Mouse (Mus musculus) liver, embryonic 11.5 days (tissue): ENCODE measurements around the gene Chkb. TPM values are rescaled to one million over a fixed set of nuclear protein-coding genes. Genes with fewer than 3 reads are reported as not detected.

ENCODE experiments used
- ATAC-seq: fragments of 200-750 bp; cut with Nextera tagmentation; replicated peaks from 2 replicates; pipeline ENCODE4 v1.8.0; 2017; ENCODE audit warnings: moderate number of reproducible peaks, mild to moderate bottlenecking, moderate TSS enrichment, moderate library complexity; ENCODE audit not compliant: low FRiP score
- DNase-seq: peaks from one replicate; pipeline ENCODE4 v3.0.0-alpha.2; 2017; ENCODE audit warnings: low spot score
- H3K27ac ChIP-seq: fragments of 300-500 bp; sonication (generic); 2 replicates; pipeline ENCODE4 v1.5.1; 2014; ENCODE audit warnings: mild to moderate bottlenecking, low read depth, low read length, control low read depth
- H3K27me3 ChIP-seq: fragments of 300-500 bp; sonication (generic); replicated peaks from 2 replicates; pipeline ENCODE4 v1.6.1; 2014; ENCODE audit warnings: low read length, mixed read lengths; ENCODE audit not compliant: control insufficient read depth, insufficient read depth
- H3K36me3 ChIP-seq: fragments of 300-500 bp; sonication (generic); 2 replicates; pipeline ENCODE4 v1.6.1; 2014; ENCODE audit warnings: mild to moderate bottlenecking, low read length, moderate library complexity, mixed read lengths; ENCODE audit not compliant: control insufficient read depth, insufficient read depth
- H3K4me1 ChIP-seq: fragments of 300-500 bp; sonication (generic); replicated peaks from 2 replicates; pipeline ENCODE4 v1.6.1; 2014; ENCODE audit warnings: low read length, mixed read lengths; ENCODE audit not compliant: control insufficient read depth, insufficient read depth
- H3K4me2 ChIP-seq: fragments of 300-500 bp; sonication (generic); 2 replicates; pipeline ENCODE4 v1.6.1; 2014; ENCODE audit warnings: mild to moderate bottlenecking, control low read depth, moderate library complexity
- H3K4me3 ChIP-seq: fragments of 300-500 bp; sonication (generic); 2 replicates; pipeline ENCODE4 v1.5.1; 2014; ENCODE audit warnings: low read depth, low read length, control low read depth
- H3K9ac ChIP-seq: fragments of 300-500 bp; sonication (generic); 2 replicates; pipeline ENCODE4 v1.6.1; 2014; ENCODE audit warnings: low read depth, low read length, control low read depth
- H3K9me3 ChIP-seq: fragments of 300-500 bp; sonication (generic); 2 replicates; pipeline ENCODE4 v1.6.1; 2016; ENCODE audit warnings: low read length, inconsistent platforms, mixed read lengths; ENCODE audit not compliant: control insufficient read depth
- WGBS: fragments of 180-500 bp; shearing (Covaris S2); extraction: QIAGEN DNeasy Blood & Tissue Kit; methylation state at CpG from one replicate; pipeline ENCODE4 v1.1.7; 2014; 5-methylcytosine and 5-hydroxymethylcytosine counted together
- polyA plus RNA-seq: library from polyadenylated mRNA; unstranded; fragments of >200 nt; fragmentation: Nextera tagmentation; extraction: Ambion mirVana; gene quantifications from 2 replicates; pipeline ENCODE4 v1.2.1, GENCODE M21; 2014

Gene Chkb
- polyA plus RNA-seq, 1 experiment from 2014 or later: 47.5 TPM

- H3K27ac ChIP-seq: no peak overlapping the region
- DNase-seq: no peak
- no peak overlapping the region for H3K9ac ChIP-seq
- no peaks in the 10 kb centered on the region for H3K9me3 ChIP-seq
- no peaks in the 10 kb centered on the region for H3K4me1 ChIP-seq
- ATAC-seq: no peak
- 77% methylated on average over 7 of the region's 7 CpGs for WGBS
- peaks cover 40% of the 10 kb centered on the region for H3K27me3 ChIP-seq
- no peak overlapping the region for H3K4me3 ChIP-seq
- H3K4me2 ChIP-seq: no peak overlapping the region
- no peaks in the 10 kb centered on the region for H3K36me3 ChIP-seq
These were observed 30.1 kb upstream of the Chkb start for GRCm38 (mm10) chr15:89459821-89460220.

- ATAC-seq: no peak
- Histone ChIP-seq H3K4me1 (peaks cover 1% of the 10 kb centered on the region; the same call in 1 of the 2 replicates), H3K9me3 (no peaks in the 10 kb centered on the region), H3K36me3 (no peaks in the 10 kb centered on the region), H3K4me3 (no peak overlapping the region), H3K9ac (no peak overlapping the region), H3K4me2 (no peak overlapping the region), H3K27ac (no peak overlapping the region), H3K27me3 (peaks cover 49% of the 10 kb centered on the region)
- no peak for DNase-seq
- 67% methylated on average over 15 of the region's 15 CpGs for WGBS
These were observed 29.2 kb upstream of the Chkb start for GRCm38 (mm10) chr15:89458942-89459341.

- no peak overlapping the region for H3K4me3 ChIP-seq
- no peak overlapping the region for H3K27ac ChIP-seq
- peaks cover 53% of the 10 kb centered on the region for H3K27me3 ChIP-seq
- no peak for ATAC-seq
- no peak overlapping the region for H3K9ac ChIP-seq
- H3K36me3 ChIP-seq: no peaks in the 10 kb centered on the region
- no peak overlapping the region for H3K4me2 ChIP-seq
- WGBS: 67% methylated on average over 6 of the region's 6 CpGs
- H3K9me3 ChIP-seq: no peaks in the 10 kb centered on the region
- DNase-seq: no peak
- H3K4me1 ChIP-seq: peaks cover 3% of the 10 kb centered on the region; the same call in 1 of the 2 replicates
These were observed 25.9 kb upstream of the Chkb start for GRCm38 (mm10) chr15:89455642-89456041.

- H3K4me2 ChIP-seq: no peak overlapping the region
- no peaks in the 10 kb centered on the region for H3K9me3 ChIP-seq
- no peak overlapping the region for H3K9ac ChIP-seq
- DNase-seq (no peak), ATAC-seq (no peak)
- no peak overlapping the region for H3K27ac ChIP-seq
- H3K4me3 ChIP-seq: no peak overlapping the region
- H3K36me3 ChIP-seq: no peaks in the 10 kb centered on the region
- peaks cover 3% of the 10 kb centered on the region; the same call in 1 of the 2 replicates for H3K4me1 ChIP-seq
- H3K27me3 ChIP-seq: peaks cover 53% of the 10 kb centered on the region
- 32% methylated on average over 4 of the region's 6 CpGs for WGBS
These were observed 25.1 kb upstream of the Chkb start for GRCm38 (mm10) chr15:89454857-89455256.

GRCm38 (mm10) chr15:89453865-89454478 is 24.3 kb upstream of the Chkb start, which contains the start of gene Mapk8ip2:
Gene Mapk8ip2, plus strand, starts transcription at chr15:89453913.
- Histone ChIP-seq H3K9me3 (no peaks in the 10 kb centered on the region), H3K36me3 (no peaks in the 10 kb centered on the region), H3K4me3 (peak within 1 kb of the TSS; percentile 51), H3K9ac (no peak within 1 kb of the TSS), H3K27ac (no peak within 1 kb of the TSS), H3K4me1 (peaks cover 3% of the 10 kb centered on the region; the same call in 1 of the 2 replicates), H3K27me3 (peaks cover 51% of the 10 kb centered on the region), H3K4me2 (peak within 1 kb of the TSS; percentile 74)
- ATAC-seq: no peak; the same call in 1 of the 2 replicates
- DNase-seq: no peak
- WGBS: 2% methylated on average over 53 of the region's 53 CpGs

GRCm38 (mm10) chr15:89452906-89453864 is 23.5 kb upstream of the Chkb start:
- Histone ChIP-seq H3K4me2 (peak overlapping the region; percentile 74), H3K9ac (no peak overlapping the region), H3K27ac (no peak overlapping the region), H3K9me3 (no peaks in the 10 kb centered on the region), H3K36me3 (no peaks in the 10 kb centered on the region), H3K27me3 (peaks cover 49% of the 10 kb centered on the region), H3K4me1 (peaks cover 3% of the 10 kb centered on the region; the same call in 1 of the 2 replicates), H3K4me3 (peak overlapping the region; percentile 51)
- ATAC-seq (peak; percentile 60; the same call in 1 of the 2 replicates), DNase-seq (peak; percentile 80)
- WGBS: 6% methylated on average over 24 of the region's 24 CpGs

GRCm38 (mm10) chr15:89442486-89443070 is 12.9 kb upstream of the Chkb start:
- Histone ChIP-seq H3K9ac (no peak overlapping the region), H3K27me3 (no peaks in the 10 kb centered on the region), H3K4me3 (no peak overlapping the region), H3K4me1 (no peaks in the 10 kb centered on the region), H3K4me2 (no peak overlapping the region), H3K27ac (no peak overlapping the region), H3K36me3 (no peaks in the 10 kb centered on the region), H3K9me3 (no peaks in the 10 kb centered on the region)
- no peak for DNase-seq
- WGBS: 34% methylated on average over 8 of the region's 8 CpGs
- no peak for ATAC-seq

- WGBS: 83% methylated on average over 5 of the region's 5 CpGs
- Histone ChIP-seq H3K9ac (no peak overlapping the region), H3K27ac (no peak overlapping the region), H3K27me3 (no peaks in the 10 kb centered on the region), H3K4me1 (peaks cover 2% of the 10 kb centered on the region; the same call in 1 of the 2 replicates), H3K36me3 (no peaks in the 10 kb centered on the region), H3K4me3 (no peak overlapping the region), H3K9me3 (no peaks in the 10 kb centered on the region), H3K4me2 (no peak overlapping the region)
- ATAC-seq (no peak), DNase-seq (no peak)
These were observed 6.2 kb upstream of the Chkb start for GRCm38 (mm10) chr15:89435878-89436277.
